In genomic region chr4:110128918-110129317, GRCm38 (mm10) we compare ENCODE assay signal across 8 mouse cellular contexts.
DNase-seq lines count a peak whose midpoint lies in the region; ATAC-seq lines count a peak whose summit lies in the region.

No protein-coding gene starts in this region.

- H3K27ac ChIP-seq in midbrain, embryonic 10.5 days (replicated peaks): peak overlapping the region; percentile 42; the same call in 1 of the 2 replicates
- H3K27ac ChIP-seq in stomach, embryonic 14.5 days (ENCODE audit: low read length): no peak overlapping the region

- no peaks in the 10 kb centered on the region for H3K9me3 ChIP-seq in midbrain, embryonic 10.5 days (replicated peaks)
- no peaks in the 10 kb centered on the region for H3K9me3 ChIP-seq in stomach, embryonic 14.5 days (ENCODE audit: control insufficient read depth, low read depth, low read length)

- no peaks in the 10 kb centered on the region for H3K36me3 ChIP-seq in midbrain, embryonic 10.5 days
- H3K36me3 ChIP-seq in stomach, embryonic 14.5 days (ENCODE audit: control insufficient read depth, insufficient read depth, low read length): no peaks in the 10 kb centered on the region

- intact Hi-C loops in gastrocnemius, postnatal 14 days (cut with DNase I; ENCODE audit: low total_unique reads): no loop called here

- no peak for ATAC-seq in CD4-positive, CD25-positive, alpha-beta regulatory T cell, adult 4 months
- 0 out of 2 replicates have a peak, but pooled peaks have one; percentile 37 for ATAC-seq in stomach, embryonic 14.5 days (ENCODE audit: insufficient number of reproducible peaks, insufficient read depth, low FRiP score, low read depth)

- no peak overlapping the region for H3K9ac ChIP-seq in stomach, embryonic 14.5 days (replicated peaks; ENCODE audit: low read depth, low read length)

- H3K27me3 ChIP-seq in midbrain, embryonic 10.5 days (ENCODE audit: low read depth, poor library complexity, severe bottlenecking): no peaks in the 10 kb centered on the region
- H3K27me3 ChIP-seq in stomach, embryonic 14.5 days (ENCODE audit: control insufficient read depth, insufficient read depth, low read length): no peaks in the 10 kb centered on the region

- WGBS in midbrain, embryonic 10.5 days: 14% methylated on average over 1 of the region's 1 CpGs
- 4% methylated on average over 1 of the region's 1 CpGs for WGBS in stomach, embryonic 14.5 days

- peaks cover 35% of the 10 kb centered on the region for H3K4me1 ChIP-seq in midbrain, embryonic 10.5 days
- H3K4me1 ChIP-seq in stomach, embryonic 14.5 days (ENCODE audit: control insufficient read depth, insufficient read depth, low read length): no peaks in the 10 kb centered on the region

- no peak overlapping the region for H3K4me3 ChIP-seq in midbrain, embryonic 10.5 days
- no peak overlapping the region for H3K4me3 ChIP-seq in stomach, embryonic 14.5 days (ENCODE audit: low read depth, low read length)

- peak; percentile 1 for DNase-seq in CD4-positive, CD25-positive, alpha-beta regulatory T cell, adult 2 months (ENCODE audit: low read depth, low spot score)
- DNase-seq in NIH3T3 (ENCODE audit: low read depth): peak; percentile 85
- DNase-seq in cerebellum, postnatal 36 days: peak; percentile 73 to 80
- DNase-seq in gastrocnemius, postnatal 14 days: peak; percentile 24
- DNase-seq in layer of hippocampus, postnatal 10 days (ENCODE audit: low spot score in 2 of 2): peak; percentile 89 to 90
- DNase-seq in midbrain, embryonic 10.5 days (ENCODE audit: low spot score): peak; percentile 66

- no peak overlapping the region for H3K4me2 ChIP-seq in stomach, embryonic 14.5 days (replicated peaks; ENCODE audit: low read depth, low read length)

Comparison
In these comparisons a context has a peak if more than half of its experiments do, and no peak if none do; other contexts are left out.
1. DNase-seq: peak in every context shown above with its lines; median percentile 90 in layer of hippocampus, postnatal 10 days; 85 in NIH3T3; 76 in cerebellum, postnatal 36 days; 66 in midbrain, embryonic 10.5 days; 24 in gastrocnemius, postnatal 14 days; 1 in CD4-positive, CD25-positive, alpha-beta regulatory T cell, adult 2 months.